Mouse (Mus musculus) lung, postnatal 25 days (tissue): Measurements from ENCODE around the gene Zfp651.

Source experiments
- DNase-seq: peaks from one replicate; pipeline ENCODE4 v3.0.0; 2022; ENCODE audit warnings: low spot score

Zfp651 gene

DNA sequence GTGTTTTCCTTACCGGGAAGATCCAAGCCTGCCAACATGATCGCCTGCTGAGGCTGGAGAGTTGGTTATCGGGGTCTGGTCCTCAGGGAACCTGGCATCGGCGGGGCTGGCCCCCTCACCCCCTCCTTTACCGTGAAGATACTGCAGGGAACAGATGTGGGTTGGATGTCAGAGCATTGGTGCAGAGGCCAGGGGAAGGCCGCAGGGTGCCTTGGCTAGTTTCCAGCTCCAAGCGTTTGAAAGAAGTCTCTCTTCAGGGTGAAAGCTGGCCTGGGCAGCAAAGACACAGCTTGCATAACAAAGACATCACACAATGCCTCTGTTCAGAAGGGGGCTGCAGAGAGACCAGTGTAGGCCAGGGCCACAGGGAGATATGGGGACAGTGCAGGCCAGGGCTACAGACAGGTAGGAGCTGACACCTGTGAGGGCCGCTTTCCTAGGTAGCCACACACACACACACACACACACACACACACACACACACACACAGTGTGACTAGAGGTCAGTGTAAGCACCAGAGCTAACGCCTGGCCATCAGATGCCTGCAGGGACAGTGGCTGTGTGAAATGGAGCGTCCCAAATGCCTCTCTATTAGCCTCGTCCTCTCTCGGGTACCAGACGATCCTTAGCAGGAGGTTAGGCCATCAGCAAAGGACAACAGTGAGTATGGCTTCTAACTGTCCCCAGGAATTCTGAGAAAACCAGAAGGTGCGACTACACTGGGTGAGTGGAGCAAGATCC lies 51.1 kb downstream of the Zfp651 start:
- no peak for DNase-seq

DNA sequence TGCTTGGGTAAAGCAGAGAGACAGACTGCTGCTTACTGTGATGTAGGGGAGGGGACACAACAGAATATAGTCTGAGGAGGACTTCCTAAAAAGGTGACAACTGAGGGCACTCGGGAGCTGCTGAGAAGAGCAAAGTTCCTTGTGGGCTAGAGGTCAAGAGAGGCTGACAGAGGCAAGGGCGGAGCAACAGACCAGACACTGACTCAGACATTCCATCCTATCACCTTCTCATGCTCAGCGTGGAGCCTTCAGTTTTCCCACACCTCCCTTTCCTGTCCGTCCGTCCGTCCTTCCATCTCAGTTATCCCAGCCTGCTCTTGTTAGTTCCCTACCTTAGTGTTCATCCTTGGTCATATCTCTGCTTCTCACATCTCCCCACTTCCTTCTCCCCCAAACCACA lies 56.1 kb downstream of the Zfp651 start:
- DNase-seq = no peak

DNA sequence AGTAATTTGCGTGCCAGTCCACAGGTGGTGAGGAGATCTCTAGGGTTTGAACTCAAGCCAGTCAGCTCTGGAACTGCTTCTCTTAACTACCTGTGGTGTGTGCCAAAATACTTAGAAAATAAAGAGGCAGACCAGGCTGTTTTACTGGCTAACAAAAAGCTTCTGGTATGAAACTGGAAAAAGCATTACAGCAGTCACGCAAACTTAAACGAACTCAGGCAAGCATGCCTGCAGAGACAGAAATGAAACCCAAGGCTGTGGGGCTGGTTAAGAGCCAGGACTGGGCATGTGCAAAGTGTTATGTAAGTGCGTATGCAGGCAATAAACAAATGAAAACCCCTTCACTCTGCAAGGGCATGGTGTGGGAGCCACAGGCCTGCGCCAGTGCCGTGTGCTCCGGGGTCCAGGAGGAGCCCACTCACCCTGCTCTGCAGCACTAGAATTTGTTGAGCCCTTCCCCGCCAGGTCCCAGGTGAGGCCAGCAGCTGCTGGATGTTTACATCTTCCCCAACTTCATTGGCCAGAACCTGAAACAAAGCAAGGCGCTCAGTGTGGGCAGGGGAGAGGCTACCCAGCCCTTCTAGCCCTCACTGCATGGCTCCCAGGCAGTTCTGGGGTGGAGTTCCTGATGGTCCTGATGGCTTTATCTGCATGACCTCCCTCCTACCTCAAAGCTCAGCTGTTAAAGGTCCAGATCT lies 60.1 kb downstream of the Zfp651 start:
- DNase-seq = peak; percentile 63

DNA sequence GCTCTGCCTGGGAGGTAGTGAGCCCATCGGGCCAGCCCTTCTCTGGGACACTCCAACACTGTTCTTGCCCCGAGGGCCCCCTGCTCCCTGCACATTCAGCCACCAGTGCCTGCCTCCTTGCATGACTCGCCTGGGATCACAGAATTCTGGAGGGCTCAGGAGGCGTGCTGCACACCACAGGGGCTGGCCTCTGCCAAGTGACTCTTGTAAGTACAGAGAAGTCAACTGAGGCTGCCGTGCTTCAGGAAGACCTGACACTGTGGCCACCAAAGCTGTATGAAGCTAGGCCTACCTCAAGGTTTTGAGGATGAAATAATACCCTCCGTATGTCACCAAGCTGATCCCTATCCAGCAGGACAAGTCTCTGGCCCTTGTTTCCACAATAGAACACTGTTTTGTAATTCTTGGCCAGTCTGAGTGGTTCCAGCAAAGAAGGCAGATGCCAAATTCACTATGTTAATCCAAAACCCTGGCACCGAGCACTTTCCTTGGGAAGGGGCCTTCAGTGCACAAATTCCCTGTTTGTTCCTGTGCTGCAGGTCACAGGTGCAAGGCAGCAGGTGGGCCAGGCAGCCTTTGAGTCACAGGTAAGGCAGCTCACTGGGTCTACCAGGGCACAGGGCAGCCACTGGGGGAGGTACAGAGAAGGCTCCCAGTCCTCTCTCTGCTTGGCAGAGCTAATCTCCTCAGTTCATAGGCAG lies 60.8 kb downstream of the Zfp651 start:
- no peak for DNase-seq

DNA sequence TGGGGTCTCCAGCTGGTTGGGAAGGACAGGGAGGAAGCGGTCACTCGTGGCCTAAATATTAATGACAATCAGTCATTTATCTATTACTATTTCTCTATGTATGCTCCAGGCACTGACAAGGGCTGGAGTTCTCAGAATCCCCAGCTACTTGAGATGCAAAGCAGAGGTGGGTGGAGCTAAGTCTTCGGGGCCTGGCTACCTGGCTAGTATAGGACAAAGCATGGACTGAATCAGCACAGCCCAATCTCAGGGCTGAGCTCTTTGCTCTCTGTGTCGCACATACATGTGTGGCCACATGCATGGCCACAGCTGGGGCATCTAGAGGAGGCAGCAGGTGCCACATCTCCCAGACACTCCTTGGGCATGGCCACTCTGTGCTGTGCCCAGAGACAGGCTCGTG lies 61.6 kb downstream of the Zfp651 start:
- DNase-seq = no peak
